Mouse (Mus musculus) layer of hippocampus, postnatal 10 days (tissue): ENCODE data around the gene Colgalt1. TPM values are rescaled to one million over a fixed set of nuclear protein-coding genes. Genes with fewer than 3 reads are reported as not detected.

Experiments
- DNase-seq, 2 experiments: peaks; one replicate each; pipeline ENCODE4 v3.0.0; 2021; ENCODE audit warnings: low spot score in 2 of 2
- total RNA-seq, 2 experiments: library from RNA; stranded (reverse); gene quantifications; 2 replicates each; pipeline ENCODE4 v1.2.3; 2021

The Colgalt1 gene
- total RNA-seq, 2 experiments from 2014 or later: 65.8 to 77.0 TPM

GRCm38 (mm10) chr8:71627265-71628099 is 16.7 kb downstream of the Colgalt1 start:
- peak in 1 of 2 experiments; percentile 34 for DNase-seq

GRCm38 (mm10) chr8:71628396-71629095 is 17.7 kb downstream of the Colgalt1 start:
- DNase-seq: no peak

- peak; percentile 89 to 96 for DNase-seq
Measured at GRCm38 (mm10) chr8:71629096-71629697, 18.4 kb downstream of the Colgalt1 start.

- DNase-seq: peak in 1 of 2 experiments; percentile 47
Measured at GRCm38 (mm10) chr8:71629781-71630212, 19.0 kb downstream of the Colgalt1 start.

- no peak for DNase-seq
Measured at GRCm38 (mm10) chr8:71630761-71631160, 20.0 kb downstream of the Colgalt1 start.

GRCm38 (mm10) chr8:71631897-71632296 is 21.1 kb downstream of the Colgalt1 start:
- no peak for DNase-seq

- peak; percentile 48 to 64 for DNase-seq
Measured at GRCm38 (mm10) chr8:71633164-71633563, 22.4 kb downstream of the Colgalt1 start.

GRCm38 (mm10) chr8:71633981-71634667 is 23.3 kb downstream of the Colgalt1 start:
- DNase-seq: peak in 1 of 2 experiments; percentile 52

GRCm38 (mm10) chr8:71637149-71638095 is 26.6 kb downstream of the Colgalt1 start:
- no peak for DNase-seq

GRCm38 (mm10) chr8:71638321-71638720 is 27.5 kb downstream of the Colgalt1 start:
- DNase-seq: no peak

- DNase-seq: no peak
Measured at GRCm38 (mm10) chr8:71639318-71639717, 28.5 kb downstream of the Colgalt1 start.

GRCm38 (mm10) chr8:71645510-71645909 is 34.7 kb downstream of the Colgalt1 start:
- DNase-seq: no peak

- no peak for DNase-seq
Measured at GRCm38 (mm10) chr8:71654600-71654999, 43.8 kb downstream of the Colgalt1 start.

- no peak for DNase-seq
Measured at GRCm38 (mm10) chr8:71657816-71658215, 47.0 kb downstream of the Colgalt1 start.

- no peak for DNase-seq
Measured at GRCm38 (mm10) chr8:71658515-71659049, 47.8 kb downstream of the Colgalt1 start.

GRCm38 (mm10) chr8:71659751-71660150 is 49.0 kb downstream of the Colgalt1 start:
- no peak for DNase-seq

- DNase-seq: peak; percentile 91
Measured at GRCm38 (mm10) chr8:71660325-71661120, 49.7 kb downstream of the Colgalt1 start.

- DNase-seq: peak in 1 of 2 experiments; percentile 62
Measured at GRCm38 (mm10) chr8:71665331-71666130, 54.7 kb downstream of the Colgalt1 start.
